Mouse (Mus musculus) cerebellum, adult 2 months (tissue): ENCODE data around the gene 4930519G04Rik.

Experiments used
- CTCF ChIP-seq: fragments of 200-500 bp; IDR thresholded peaks from 2 replicates; pipeline ENCODE4 v1.5.1; 2011; ENCODE audit warnings: low read depth, mild to moderate bottlenecking, control low read depth, low read length, moderate library complexity, borderline replicate concordance; ENCODE audit not compliant: insufficient read depth
- POLR2A ChIP-seq: fragments of 200-500 bp; IDR thresholded peaks from 2 replicates; pipeline ENCODE4 v1.6.1; 2011; ENCODE audit warnings: low read length, control low read depth, borderline replicate concordance; ENCODE audit not compliant: insufficient read depth

DNA sequence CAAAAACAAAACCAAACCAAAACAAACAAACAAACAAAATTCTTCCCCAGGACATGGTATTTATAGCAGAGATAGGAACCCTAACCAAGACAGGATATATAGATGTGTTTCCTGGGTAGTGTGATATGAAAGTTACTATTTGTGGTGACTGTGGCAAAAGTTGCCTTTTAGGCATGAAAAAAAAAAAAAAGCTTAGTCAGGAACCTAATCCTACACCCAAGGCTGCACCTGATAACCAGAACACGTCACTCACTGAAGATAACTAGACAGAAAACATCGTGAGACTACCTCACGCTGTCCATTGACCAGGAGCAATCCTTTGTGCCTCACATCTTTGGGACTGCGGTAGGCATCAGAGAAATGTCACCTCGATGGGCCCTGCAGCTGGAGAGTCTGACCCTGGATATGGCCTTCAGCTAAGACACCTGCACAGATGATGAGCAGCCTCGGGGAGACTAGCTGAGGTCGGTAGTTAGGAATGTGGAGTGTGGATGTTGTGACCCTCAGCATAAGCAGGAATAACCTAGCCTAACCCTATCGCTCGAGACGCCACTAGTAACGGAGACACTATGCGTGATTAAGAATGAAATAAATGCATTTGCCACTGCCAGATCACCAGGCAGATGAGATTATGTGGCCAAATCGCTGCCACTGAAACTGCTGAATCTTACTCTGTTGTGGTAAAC lies 43.4 kb downstream of the 4930519G04Rik start, which contains the start of gene Oasl2:
- TF ChIP-seq CTCF (no peak), POLR2A (no peak)
